Mouse (Mus musculus) left cerebral cortex, postnatal 14 days (tissue): ENCODE data around the gene Gm21783. TPM values are rescaled to one million over a fixed set of nuclear protein-coding genes. Genes with fewer than 3 reads are reported as not detected.
"Not testable (repeated sequence)": the region's sequence is repeated elsewhere in the genome, so short reads cannot be mapped to it uniquely, and the experiment has no call there.

Source experiments
- DNase-seq, 2 experiments: peaks; one replicate each; pipeline ENCODE4 v3.0.0; 2021 to 2022; ENCODE audit warnings: low spot score in 2 of 2, mixed read lengths in 1 of 2
- intact Hi-C: fragments of 180-260 bp; cut with DNase I; formaldehyde crosslinking; loops from one replicate; pipeline ENCODE4 v1.15.1; 2025
- long read RNA-seq, 2 experiments: library from polyadenylated mRNA; stranded (forward); transcript quantifications; one replicate each; pipeline ENCODE4 v2.0.0; 2021
- total RNA-seq, 2 experiments: library from RNA; stranded (reverse); gene quantifications; 2 replicates each; pipeline ENCODE4 v1.2.3; 2021

Gene Gm21783
- total RNA-seq = not detected
- long read RNA-seq, experiment 1 = 0 reads
- long read RNA-seq, experiment 2 = 0 reads

DNA sequence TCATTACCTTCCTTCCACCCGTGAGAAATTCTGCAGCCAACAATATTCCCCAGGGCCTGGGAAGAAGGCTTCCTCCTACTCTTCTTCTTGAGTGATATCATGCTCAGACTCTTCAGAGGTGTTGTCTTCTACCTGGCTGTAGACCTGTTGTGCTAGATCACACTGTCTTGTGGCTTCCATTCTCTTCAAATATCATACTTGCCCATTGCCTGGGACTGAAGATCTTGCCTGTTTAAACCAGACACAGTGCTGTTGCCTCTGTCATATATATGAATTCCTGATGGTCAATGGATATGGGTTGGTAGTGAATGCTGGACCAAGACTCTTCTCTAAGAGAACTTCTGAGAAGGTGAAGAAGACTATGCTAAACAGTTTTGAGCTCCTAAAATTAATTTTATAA is at the start of gene Gm21783:
Gm21783 (minus strand) TSS at position 101 of the 400 bp plus-strand sequence.
- DNase-seq, intact Hi-C loops: not testable (repeated sequence)
